Mouse (Mus musculus) embryonic fibroblast, embryonic 13.5 days (primary cell): Measurements from ENCODE around the gene Castor2. TPM values are rescaled to one million over a fixed set of nuclear protein-coding genes. Genes with fewer than 3 reads are reported as not detected.

ENCODE experiments used
- H3K27ac ChIP-seq: 2 replicates; pipeline ENCODE4 v1.5.1; 2012; ENCODE audit warnings: low read length, control low read depth, inconsistent platforms; ENCODE audit not compliant: insufficient read depth
- H3K4me1 ChIP-seq: 2 replicates; pipeline ENCODE4 v1.6.1; 2011; ENCODE audit warnings: low read length; ENCODE audit not compliant: control insufficient read depth, insufficient read depth
- H3K4me3 ChIP-seq: 2 replicates; pipeline ENCODE4 v1.5.1; 2011; ENCODE audit warnings: mild to moderate bottlenecking, control low read depth, low read length; ENCODE audit not compliant: insufficient read depth
- CTCF ChIP-seq: IDR thresholded peaks from 2 replicates; pipeline ENCODE4 v1.5.1; 2011; ENCODE audit warnings: mild to moderate bottlenecking, control low read depth, low read length, moderate library complexity, borderline replicate concordance; ENCODE audit not compliant: insufficient read depth
- POLR2A ChIP-seq: IDR thresholded peaks from 2 replicates; pipeline ENCODE4 v1.6.1; 2011; ENCODE audit warnings: low read depth, mild to moderate bottlenecking, control low read depth, low read length, moderate library complexity
- polyA plus RNA-seq: library from polyadenylated mRNA; stranded (reverse); fragments of >200 nt; gene quantifications from 2 replicates; pipeline ENCODE4 v1.2.4, GENCODE M21; 2011; ENCODE audit warnings: low read depth; ENCODE audit not compliant: missing spikeins, insufficient read length

Castor2 gene
- polyA plus RNA-seq, 1 experiment = 12.3 TPM

- no peak for TF ChIP-seq CTCF
- TF ChIP-seq POLR2A = no peak
- Histone ChIP-seq H3K27ac (no peak overlapping the region), H3K4me3 (no peak overlapping the region), H3K4me1 (no peaks in the 10 kb centered on the region)
Observed at GRCm38 (mm10) chr5:134120135-134120534, 20.6 kb downstream of the Castor2 start.

- Histone ChIP-seq H3K4me3 (no peak overlapping the region), H3K27ac (no peak overlapping the region), H3K4me1 (no peaks in the 10 kb centered on the region)
- no peak for TF ChIP-seq CTCF
- no peak for TF ChIP-seq POLR2A
Observed at GRCm38 (mm10) chr5:134121138-134121892, 21.8 kb downstream of the Castor2 start.

GRCm38 (mm10) chr5:134121893-134122259, 22.4 kb downstream of the Castor2 start:
- TF ChIP-seq POLR2A (no peak), CTCF (no peak)

GRCm38 (mm10) chr5:134123846-134124245, 24.3 kb downstream of the Castor2 start:
- H3K4me3 ChIP-seq = no peak overlapping the region
- no peak overlapping the region for H3K27ac ChIP-seq
- no peak for TF ChIP-seq CTCF
- TF ChIP-seq POLR2A = no peak
- no peaks in the 10 kb centered on the region for H3K4me1 ChIP-seq

More at GRCm38 (mm10) chr5:134121893-134122259, 22.4 kb downstream of the Castor2 start:
- Histone ChIP-seq H3K4me1 (no peaks in the 10 kb centered on the region), H3K27ac (no peak overlapping the region), H3K4me3 (no peak overlapping the region)

- TF ChIP-seq POLR2A (no peak), CTCF (no peak)
- H3K4me1 ChIP-seq = no peaks in the 10 kb centered on the region; the same call in 1 of the 2 replicates
- H3K4me3 ChIP-seq = no peak overlapping the region
- H3K27ac ChIP-seq = no peak overlapping the region
Observed at GRCm38 (mm10) chr5:134126232-134126631, 26.7 kb downstream of the Castor2 start.

GRCm38 (mm10) chr5:134131586-134131985, 32.1 kb downstream of the Castor2 start:
- H3K4me3 ChIP-seq = no peak overlapping the region
- peaks cover 2% of the 10 kb centered on the region; the same call in 1 of the 2 replicates for H3K4me1 ChIP-seq
- no peak overlapping the region for H3K27ac ChIP-seq
- no peak for TF ChIP-seq POLR2A
- no peak for TF ChIP-seq CTCF

- peaks cover 2% of the 10 kb centered on the region; the same call in 1 of the 2 replicates for H3K4me1 ChIP-seq
- H3K4me3 ChIP-seq = no peak overlapping the region
- H3K27ac ChIP-seq = no peak overlapping the region
- TF ChIP-seq POLR2A = no peak
- no peak for TF ChIP-seq CTCF
Observed at GRCm38 (mm10) chr5:134136022-134136421, 36.5 kb downstream of the Castor2 start.

GRCm38 (mm10) chr5:134137933-134138332, 38.4 kb downstream of the Castor2 start:
- no peak overlapping the region for H3K4me3 ChIP-seq
- no peaks in the 10 kb centered on the region for H3K4me1 ChIP-seq
- no peak for TF ChIP-seq POLR2A
- no peak for TF ChIP-seq CTCF
- no peak overlapping the region for H3K27ac ChIP-seq

- no peak overlapping the region for H3K4me3 ChIP-seq
- H3K4me1 ChIP-seq = no peaks in the 10 kb centered on the region
- no peak overlapping the region for H3K27ac ChIP-seq
- TF ChIP-seq CTCF (no peak), POLR2A (no peak)
Observed at GRCm38 (mm10) chr5:134139429-134139828, 39.9 kb downstream of the Castor2 start.

- Histone ChIP-seq H3K4me1 (no peaks in the 10 kb centered on the region), H3K27ac (no peak overlapping the region), H3K4me3 (no peak overlapping the region)
- TF ChIP-seq CTCF (no peak), POLR2A (no peak)
Observed at GRCm38 (mm10) chr5:134141236-134141635, 41.7 kb downstream of the Castor2 start.

GRCm38 (mm10) chr5:134142381-134142780, 42.9 kb downstream of the Castor2 start:
- Histone ChIP-seq H3K4me3 (no peak overlapping the region), H3K27ac (no peak overlapping the region), H3K4me1 (no peaks in the 10 kb centered on the region; the same call in 1 of the 2 replicates)
- no peak for TF ChIP-seq POLR2A
- TF ChIP-seq CTCF = no peak
